Mouse (Mus musculus) c-Kit-positive CD71-negative TER-119-negative erythroid progenitor cells, embryonic 14.5 days (primary cell): ENCODE measurements around the gene Tppp2.

Experiments
- DNase-seq: peaks from one replicate; pipeline ENCODE4 v3.0.0-alpha.2; 2013; ENCODE audit warnings: low read depth

The Tppp2 gene

GRCm38 (mm10) chr14:51960316-51960715 is 42.1 kb downstream of the Tppp2 start:
- DNase-seq: no peak

- no peak for DNase-seq
These were observed 49.2 kb downstream of the Tppp2 start for GRCm38 (mm10) chr14:51967400-51967799.
